Mouse (Mus musculus): Measurements from ENCODE around the gene Foxo1.
A peak's percentile ranks its signal among the peaks of the same experiment; 100 is the strongest.

The Foxo1 gene

DNA sequence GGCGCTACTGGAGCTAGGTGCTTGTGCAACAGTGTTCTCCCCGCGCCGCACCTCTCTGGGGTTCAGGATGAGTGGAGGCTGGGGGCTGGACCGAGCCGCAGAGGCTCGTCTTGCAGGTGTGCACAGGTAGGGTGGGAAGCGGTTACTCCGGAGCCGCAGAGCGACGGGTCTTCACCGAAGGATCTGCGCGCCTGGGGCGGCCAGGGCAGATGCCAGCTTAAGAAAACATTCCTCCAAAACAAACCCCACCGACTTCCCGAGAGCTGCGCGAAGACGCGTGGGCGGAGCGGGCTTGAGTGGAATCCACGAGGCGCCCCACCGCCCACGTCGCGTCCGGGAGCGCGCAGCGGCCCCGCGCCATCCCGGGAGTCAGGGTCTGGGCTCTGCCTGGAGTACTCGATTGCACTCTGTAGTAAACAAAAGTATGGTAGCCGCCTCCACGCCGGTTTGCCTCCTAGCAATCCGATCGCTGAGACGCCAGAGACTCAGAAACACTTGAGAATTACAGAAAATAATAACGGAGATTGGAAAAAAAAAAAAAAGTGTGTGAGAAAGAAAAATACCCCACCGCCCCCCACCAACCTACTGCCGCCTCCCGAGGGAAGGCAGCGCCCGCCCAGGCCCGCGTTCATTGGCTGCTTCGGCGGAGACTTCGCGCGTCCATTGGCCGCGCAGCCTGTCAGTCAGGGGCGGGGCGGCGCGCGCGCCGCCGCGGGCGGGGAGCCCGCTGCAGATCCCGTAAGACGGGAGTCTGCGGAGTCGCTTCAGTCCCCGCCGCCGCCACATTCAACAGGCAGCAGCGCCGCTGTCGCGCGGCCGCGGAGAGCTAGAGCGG, at the start of gene Foxo1:
Foxo1 (plus strand) TSS at position 685 of the 835 bp plus-strand sequence.
- DNase-seq: peak; percentile 78

DNA sequence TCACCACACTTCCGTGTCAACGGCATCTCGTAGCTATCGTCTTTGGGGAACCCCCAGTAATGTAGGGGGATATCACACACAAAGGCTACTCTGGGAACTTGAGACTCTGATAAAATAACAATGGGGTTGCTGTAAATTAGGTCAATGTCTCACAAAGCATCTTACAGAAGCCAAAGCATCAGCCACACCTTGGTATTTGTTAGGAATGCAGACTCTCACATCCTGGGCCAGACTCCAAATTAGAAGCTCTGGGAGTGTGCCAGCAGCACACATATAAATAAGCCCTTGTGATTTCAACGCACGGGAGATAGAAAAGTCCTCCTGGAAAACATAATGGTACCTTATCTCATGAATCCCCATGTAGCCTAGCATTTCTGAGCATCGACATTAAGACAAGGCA, 49.3 kb upstream of the Foxo1 start:
- no peak for DNase-seq

DNA sequence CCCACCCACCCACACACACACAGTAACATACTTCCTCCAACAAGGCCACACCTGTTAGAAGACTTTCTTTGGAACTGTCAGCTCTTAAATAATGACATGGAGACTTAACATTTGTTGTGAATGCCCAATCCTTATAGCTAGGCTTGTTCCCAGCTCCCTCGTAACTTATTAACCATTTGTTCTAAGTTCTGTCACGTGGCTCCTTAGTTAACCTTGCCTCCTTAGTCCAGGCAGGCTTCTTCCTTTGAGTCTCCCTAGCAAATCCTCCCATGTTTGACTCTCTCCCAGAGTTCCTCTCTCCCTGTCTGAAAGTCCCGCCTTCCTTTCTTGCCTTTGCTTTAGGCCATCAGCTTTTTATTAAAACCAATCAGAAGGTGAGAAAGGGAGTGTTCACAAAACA, 47.1 kb upstream of the Foxo1 start:
- DNase-seq: peak; percentile 14 to 33

DNA sequence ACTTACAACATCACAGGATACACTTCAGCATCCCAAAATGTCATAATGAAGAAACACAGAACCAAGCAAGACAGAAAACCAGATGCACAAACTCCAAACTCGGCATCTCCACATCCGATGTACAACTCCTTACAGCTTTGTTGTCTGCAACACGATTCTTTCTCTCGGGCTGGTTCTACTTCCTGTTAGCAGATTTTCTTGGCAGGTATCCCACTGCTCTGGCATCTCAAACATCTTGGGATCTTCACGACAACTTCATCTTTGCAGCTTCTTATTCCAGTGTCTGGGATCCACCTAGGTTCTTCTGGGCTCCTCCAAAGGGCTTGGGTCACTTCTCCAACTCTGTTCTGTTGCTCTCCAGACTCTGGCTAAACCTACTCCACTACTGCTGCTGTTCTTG, 46.2 kb upstream of the Foxo1 start:
- DNase-seq: no peak

DNA sequence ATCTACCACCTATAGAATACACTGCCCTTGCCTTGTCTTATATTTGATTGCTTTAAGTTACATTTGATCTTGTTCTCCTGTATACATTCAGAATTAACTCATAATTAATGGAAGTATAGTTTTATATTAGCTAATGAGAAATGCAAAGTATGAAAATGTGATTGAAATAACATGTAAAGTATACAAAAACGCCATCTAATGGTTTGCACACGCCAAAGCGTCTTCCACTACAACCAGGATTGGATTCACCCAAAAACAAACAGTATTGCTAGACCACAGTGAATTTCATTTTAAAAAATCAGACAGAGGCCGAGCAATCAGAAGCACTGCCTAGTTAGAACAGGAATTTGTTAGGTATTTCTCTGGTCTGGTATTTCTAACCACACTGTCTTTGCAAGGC, 31.6 kb upstream of the Foxo1 start:
- DNase-seq: no peak

DNA sequence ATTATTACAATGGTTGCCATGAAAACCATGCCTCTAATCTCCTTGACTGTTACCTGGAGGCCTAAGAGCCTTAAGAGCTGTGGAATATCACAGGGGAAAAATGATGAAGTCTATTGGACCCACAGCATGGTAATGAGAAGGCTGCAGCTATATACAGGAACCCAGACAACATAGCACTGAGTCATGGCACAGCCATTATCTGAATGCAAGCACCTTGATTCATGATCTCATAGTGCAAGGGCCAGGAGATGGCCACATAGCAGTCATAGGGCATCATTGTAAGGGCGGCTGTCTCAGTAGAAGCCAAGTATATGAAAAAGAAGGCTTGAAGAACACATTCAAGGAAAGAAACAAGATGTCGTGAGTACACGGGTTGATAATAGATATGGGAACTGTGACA, 31.0 kb upstream of the Foxo1 start:
- DNase-seq: no peak

DNA sequence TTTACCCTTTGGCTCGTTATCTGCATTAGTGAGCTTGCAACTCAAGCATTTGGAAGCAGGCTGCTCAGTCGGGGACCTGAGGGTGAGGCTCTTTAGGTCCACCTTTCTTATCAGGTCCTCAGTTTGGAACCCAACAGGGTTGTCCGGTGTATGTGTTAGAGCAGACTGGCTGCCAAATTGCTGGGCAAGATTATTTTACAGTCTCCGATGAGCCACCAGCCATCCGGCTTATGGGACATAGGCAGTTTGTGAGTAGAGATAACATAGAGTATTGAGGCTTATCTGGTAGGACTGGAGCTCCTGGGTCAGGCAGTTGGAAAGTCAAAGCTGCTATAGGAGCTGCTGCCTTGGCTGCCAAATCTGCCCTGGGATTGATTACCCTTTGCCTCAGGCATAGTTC, 27.1 kb upstream of the Foxo1 start:
- no peak for DNase-seq

DNA sequence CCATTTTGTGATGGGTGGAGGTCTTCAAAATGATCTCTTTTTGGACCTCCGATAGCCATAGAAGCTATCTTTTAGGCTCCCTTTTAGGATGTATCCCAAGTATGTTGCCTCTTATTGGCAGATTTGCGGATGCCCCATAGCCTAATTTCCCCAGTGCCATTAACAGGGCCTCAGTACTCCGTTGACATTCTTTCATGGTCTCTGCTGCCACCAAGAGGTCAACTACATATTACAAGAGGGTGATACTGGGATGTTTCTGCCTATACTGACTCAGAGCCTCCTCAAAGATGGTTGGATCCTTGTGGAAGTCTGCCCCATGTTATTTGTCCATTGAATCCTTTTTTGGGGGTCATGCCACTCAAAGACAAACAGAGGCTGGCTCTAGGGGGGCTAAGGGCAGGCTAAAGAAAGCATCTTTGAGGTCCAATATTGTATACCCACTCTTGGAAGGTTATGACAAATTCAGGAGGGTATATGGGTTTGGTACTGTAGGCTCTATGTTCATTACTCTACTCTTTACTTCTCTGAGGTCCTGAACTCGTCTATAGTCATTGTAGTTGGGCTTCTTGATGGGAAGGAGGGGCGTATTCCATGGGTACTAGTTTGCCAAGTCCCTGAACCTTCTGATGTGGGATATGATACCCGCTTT, 25.6 kb upstream of the Foxo1 start:
- DNase-seq: peak; percentile 52 to 75

DNA sequence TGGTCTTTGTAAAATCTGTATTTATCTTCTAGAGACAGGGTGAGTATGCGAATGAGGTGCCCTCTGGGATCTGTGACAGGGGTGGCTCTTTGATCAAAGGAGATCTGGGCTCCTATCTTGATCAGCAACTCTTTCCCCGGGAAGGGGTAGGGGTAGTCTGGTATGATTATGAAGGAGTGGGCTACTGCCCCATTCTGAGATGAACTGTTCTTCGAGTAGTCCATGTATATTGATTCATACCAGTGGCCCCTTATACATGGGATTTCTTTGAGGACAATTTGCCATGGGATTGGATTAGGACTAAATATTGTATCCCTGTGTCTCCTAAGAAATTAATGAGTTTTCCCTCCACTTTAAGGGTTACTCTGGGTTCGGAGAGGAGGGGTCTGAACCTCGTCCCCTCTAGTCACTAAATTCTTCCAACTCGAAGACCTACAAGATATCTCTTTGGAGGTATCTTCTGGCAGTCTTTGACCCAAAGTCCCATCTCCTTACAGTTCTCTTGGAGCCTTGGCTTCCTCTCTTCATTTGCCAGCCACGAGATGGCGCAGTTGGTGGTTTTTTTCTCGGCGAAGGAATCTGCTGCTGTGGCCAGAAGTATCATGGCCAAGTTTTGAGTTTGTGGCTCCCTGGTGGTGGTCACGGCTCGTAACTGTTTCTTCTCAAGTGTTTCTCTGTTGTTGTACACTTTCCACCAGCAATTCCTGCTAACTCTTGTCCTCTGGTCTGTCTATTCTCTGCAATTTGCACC, 24.7 kb upstream of the Foxo1 start:
- peak in 1 of 2 experiments; percentile 27 for DNase-seq

DNA sequence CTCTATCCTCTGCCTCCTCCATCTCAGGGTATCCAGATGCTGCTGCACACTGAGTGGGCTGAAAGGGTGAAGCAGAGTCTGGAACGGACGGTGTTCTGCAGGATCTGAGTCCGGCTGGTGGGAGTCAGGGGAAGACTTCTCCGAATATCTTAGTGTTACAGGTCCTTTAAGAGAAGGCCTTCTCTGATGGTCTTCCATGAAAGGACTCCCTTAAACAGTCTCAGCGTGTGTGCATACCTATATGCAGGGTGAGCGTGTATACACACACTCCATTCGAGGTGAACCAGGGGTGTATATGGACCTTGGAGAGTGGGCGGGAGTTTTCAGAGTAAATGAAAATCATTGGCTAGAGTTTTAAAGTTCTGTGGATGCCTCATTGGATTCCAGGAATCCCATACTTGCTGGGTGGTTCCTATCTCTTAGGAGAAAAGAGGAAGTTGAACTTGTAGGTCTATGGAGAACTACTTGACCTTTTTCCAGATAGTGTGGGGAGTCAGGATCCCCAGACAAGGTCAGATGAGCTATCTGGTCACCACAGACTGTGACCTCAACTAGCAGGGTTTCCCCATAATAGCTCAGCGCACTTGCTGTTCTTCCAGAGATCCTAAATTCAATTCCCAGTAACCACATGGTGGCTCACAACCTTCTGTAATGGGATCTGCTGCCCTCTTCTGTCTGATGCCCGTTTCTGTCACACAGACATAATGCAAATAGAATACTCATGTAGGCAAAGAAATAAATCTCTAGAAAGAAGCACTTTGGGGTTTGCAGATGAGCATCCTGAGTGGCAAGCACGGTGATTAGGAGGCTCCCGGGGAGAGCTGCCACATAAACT, 21.9 kb upstream of the Foxo1 start:
- no peak for DNase-seq

DNA sequence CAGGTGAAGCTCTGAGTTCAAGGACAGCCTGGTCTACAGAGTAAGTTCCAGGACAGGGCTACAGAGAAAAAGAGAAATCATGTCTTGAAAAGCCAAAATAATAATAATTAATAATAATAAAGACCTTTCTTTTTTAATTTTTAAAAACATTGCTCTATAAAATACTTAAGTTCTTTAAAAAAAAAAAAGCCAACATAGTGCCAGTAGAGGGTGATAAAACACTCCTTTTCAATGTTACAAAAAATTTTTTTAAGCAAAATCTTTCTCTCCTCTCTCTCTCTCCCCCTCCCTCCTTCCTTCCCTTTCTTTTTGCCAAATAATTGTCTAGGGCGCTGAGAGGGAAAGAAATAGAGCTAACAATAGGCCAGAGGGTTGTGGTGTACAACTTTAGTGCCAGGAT, 17.0 kb upstream of the Foxo1 start:
- no peak for DNase-seq

DNA sequence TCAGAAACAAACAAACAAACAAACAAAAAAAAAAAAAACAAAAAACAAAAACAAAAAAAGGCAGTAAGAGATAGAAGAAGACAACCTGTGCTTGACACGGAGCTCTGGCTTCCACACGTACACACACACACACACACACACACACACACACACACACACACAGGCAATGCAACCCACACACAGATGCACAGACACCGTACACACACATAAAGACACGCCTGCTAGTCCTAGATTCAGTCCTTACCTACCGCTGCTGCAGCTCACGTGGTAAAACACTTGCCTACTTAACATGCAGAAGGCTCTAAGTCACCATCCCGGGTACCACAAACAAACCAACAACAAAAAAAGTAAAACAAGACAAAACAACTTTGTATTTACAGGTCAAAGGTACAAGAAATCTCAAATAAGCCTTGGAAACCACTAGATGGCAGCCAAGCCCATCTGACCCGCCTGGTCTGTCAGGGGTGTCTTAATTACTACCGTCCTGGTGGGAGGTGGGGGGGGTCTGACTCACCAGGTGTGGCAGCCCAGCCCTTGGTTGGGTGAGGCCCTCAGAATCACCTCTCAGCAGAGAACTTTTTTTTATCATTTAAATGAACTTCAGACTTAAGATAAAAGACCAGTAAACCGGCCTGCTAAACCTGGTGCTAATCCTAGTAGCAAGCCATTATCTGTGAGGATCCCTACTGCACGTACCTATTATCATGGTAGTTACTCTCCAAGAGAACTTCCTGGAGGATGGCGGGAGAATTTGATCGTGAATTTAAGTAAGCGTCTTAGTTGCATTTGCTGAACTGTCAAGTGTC, 14.3 kb upstream of the Foxo1 start:
- DNase-seq: peak in 1 of 2 experiments; percentile 30

DNA sequence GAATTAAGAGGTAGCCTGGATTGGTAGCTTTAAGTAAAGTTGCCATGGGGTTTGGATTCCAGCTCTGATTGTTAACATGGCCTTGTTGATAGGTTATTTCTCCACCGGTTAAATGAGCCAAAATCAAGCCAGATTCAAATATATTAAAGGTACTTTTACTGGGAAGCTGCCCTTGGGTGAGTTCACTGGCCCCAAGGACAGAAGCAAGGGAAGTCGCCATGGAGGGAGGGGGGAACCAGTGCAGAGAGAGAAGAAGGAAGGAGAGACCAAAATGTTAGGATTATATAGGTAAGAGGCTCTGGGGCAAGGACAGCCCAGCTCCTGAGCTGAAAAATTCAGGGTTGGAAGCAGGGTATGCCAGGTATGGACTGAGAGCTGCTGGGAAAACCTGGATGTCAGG, 13.6 kb upstream of the Foxo1 start:
- no peak for DNase-seq

DNA sequence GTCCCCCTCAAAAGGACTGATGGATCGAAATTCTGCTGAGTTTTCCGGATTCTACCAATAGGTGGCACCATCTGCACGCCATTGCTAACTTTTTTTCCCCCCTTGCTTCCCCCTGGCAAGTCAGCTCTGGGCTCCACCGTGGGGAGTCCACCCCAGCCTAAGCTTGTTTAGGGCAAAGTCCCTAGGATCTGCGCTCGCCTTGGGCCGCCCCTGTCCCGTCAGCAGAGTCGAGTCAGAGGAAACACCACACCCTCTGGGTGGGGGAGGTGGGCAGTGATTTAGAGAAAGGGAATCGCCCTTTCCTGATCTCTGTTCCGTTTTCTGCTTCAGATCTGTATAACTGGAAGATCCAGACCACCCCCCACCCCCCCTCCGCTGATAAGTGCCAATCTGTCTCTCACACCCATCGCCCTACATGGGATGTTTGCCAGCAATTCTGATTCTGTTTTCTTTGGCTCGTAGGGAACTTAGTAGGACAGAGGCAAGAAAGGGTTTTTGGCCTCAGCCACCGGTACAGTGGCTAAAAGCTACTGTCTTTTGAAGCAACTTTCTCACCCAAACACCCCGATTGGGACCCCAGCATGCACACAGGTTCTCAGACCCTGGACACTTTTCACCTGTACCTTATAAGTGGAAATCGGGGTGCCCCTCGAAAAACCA, 10.2 kb upstream of the Foxo1 start:
- DNase-seq: peak; percentile 50 to 51

DNA sequence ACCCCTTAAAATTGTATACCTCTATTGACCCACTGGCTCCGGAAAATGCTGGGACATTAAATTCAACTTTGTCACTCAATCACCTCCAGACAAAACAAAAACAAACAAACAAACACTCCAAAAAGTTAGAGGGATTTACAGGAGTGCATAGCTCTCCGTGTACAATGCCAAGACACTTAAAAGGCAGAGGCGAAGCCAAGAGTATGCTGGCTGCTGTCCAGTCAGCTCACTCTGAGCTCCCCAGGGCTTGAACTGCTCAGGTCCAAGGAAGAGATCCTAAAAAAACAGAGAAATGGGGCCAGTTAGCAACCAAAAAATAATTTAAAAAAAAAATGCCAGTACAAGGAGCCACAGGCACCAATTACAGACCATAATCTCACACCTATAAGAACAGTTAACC, 9.6 kb upstream of the Foxo1 start:
- peak; percentile 53 to 58 for DNase-seq

DNA sequence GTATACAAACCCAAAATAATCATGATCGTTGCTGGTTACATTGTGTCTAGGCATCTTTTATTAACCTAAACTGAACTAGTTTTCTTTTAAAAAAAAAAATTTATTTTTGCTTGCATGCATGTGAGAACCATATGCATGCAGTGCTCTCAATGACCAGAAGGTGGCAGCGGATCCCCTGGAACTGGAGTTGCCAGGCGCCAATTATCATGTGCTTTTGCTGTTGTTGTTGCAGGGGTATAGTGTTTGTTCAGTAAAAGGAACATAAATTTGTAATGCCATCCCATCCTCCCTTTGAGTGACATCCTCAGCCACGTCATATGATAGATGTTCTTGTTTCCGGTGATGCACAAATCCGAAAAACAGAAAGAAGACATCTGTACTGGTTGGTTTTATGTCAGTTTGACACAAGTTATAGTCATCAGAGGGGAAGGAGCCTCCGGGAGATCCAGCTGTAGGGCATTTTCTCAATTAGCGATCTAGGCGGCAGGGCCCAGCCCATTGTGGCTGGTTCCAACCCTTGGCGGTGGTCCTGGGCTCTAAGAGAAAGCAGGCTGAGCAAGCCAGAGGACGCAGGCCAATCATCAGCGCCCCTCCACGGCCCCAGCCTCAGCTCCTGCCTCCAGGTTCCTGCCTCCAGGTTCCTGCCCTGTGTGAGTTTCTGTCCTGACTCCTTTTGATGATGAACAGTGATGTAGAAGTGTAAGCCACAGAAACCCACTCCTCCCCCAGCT, 5.5 kb upstream of the Foxo1 start:
- DNase-seq: peak; percentile 56 to 85

DNA sequence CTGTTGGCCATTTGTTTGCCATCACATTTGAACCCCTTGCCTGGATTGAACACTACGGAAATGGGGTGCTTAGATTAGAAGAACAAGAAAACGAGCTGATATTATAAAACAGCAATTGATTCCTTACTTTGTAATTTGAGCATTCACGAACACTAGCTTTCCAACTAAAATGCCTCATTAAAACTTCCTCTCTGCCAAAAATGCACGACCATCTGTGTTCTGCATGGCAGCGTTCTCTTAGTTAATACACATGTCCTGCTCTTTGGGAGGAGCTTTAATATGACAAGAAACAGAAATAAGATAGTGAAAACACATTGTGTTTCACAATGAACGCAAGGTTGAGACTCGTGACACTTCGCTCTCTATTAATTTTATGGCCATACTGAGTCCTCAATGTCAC, 3.8 kb upstream of the Foxo1 start:
- DNase-seq: no peak

DNA sequence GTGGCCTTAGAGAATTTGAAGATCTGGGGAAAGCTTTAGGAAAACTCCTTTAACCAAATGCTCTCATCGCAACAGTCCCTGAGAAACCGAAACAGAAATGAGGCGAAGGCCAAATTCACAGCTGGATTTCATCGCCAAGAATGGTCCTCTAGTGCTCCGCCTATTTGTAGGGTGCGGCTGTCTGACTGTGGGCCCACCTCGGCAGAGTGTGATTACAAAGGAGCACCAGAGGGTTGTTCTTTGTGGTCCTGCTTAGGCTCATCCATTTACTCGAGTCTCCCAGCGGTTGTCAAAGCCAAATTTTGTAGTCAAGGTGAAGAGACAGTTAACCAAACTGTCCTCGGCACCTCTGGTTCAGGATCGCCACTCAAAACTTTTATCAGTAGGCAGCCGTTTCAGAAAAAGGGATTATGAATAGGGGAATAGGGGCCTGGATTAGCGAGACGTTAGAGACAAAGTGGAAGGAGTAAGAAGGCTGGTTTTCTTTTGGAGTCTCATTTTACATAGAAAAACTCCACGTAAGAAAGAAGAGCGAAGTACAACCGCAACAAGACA, 1.5 kb upstream of the Foxo1 start:
- DNase-seq: peak; percentile 26 to 37

DNA sequence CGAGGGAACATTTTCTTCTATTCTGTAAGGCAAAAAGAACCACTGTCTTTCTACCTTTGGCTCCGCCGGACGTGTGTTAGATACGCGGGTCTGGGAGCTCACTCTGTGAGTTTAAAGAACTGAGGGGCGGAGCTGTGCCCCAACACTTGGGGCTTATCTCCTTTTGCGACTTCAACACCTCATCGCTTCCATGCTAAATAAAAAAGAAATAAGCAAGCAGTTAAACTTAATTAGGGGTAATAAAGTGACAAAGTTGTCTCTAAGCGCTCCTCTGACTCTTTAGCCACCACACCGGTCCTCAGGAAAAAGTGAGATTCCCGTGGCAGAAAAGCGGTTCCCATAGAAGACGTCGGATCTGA, 864 bp upstream of the Foxo1 start:
- DNase-seq: no peak

DNA sequence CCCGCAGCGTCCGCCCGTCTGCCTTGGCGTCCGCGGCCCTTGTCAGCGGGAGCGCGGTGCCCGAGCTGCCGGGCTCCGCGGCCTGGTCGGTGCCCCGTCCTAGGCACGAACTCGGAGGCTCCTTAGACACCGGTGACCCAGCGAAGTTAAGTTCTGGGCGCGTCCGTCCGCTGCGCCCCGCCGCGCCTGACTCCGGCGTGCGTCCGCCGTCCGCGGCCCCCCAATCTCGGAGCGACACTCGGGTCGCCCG, 276 bp downstream of the Foxo1 start:
- DNase-seq: no peak

Data from kidney, adult 8-10 months (tissue).